Mouse (Mus musculus): ENCODE results near the gene Maco1.

The Maco1 gene

GRCm38 (mm10) chr4:134853259-134853636 lies at the start of gene Maco1:
Maco1 (minus strand) TSS chr4:134853345.
- peak; percentile 99 for DNase-seq (ENCODE audit: low spot score)

GRCm38 (mm10) chr4:134901126-134901525 lies 48.0 kb upstream of the Maco1 start:
- no peak for DNase-seq (ENCODE audit: low spot score)

GRCm38 (mm10) chr4:134897256-134897655 lies 44.1 kb upstream of the Maco1 start:
- DNase-seq (ENCODE audit: low spot score): no peak

GRCm38 (mm10) chr4:134892096-134892495 lies 39.0 kb upstream of the Maco1 start:
- peak; percentile 70 for DNase-seq (ENCODE audit: low spot score)

GRCm38 (mm10) chr4:134884364-134884763 lies 31.2 kb upstream of the Maco1 start:
- no peak for DNase-seq (ENCODE audit: low spot score)

- DNase-seq (ENCODE audit: low spot score): no peak
These were observed 30.7 kb upstream of the Maco1 start for GRCm38 (mm10) chr4:134883808-134884207.

GRCm38 (mm10) chr4:134883266-134883665 lies 30.1 kb upstream of the Maco1 start:
- peak; percentile 62 for DNase-seq (ENCODE audit: low spot score)

- DNase-seq (ENCODE audit: low spot score): no peak
These were observed 26.9 kb upstream of the Maco1 start for GRCm38 (mm10) chr4:134880041-134880440.

- DNase-seq (ENCODE audit: low spot score): peak; percentile 83
These were observed 26.4 kb upstream of the Maco1 start for GRCm38 (mm10) chr4:134879410-134879981.

GRCm38 (mm10) chr4:134876171-134876570 lies 23.0 kb upstream of the Maco1 start:
- no peak for DNase-seq (ENCODE audit: low spot score)

- DNase-seq (ENCODE audit: low spot score): no peak
These were observed 18.8 kb upstream of the Maco1 start for GRCm38 (mm10) chr4:134871950-134872349.

GRCm38 (mm10) chr4:134871477-134871876 lies 18.3 kb upstream of the Maco1 start:
- DNase-seq (ENCODE audit: low spot score): no peak

GRCm38 (mm10) chr4:134869815-134870375 lies 16.8 kb upstream of the Maco1 start:
- no peak for DNase-seq (ENCODE audit: low spot score)

GRCm38 (mm10) chr4:134869068-134869730 lies 16.1 kb upstream of the Maco1 start:
- DNase-seq (ENCODE audit: low spot score): no peak

GRCm38 (mm10) chr4:134868490-134868889 lies 15.3 kb upstream of the Maco1 start:
- no peak for DNase-seq (ENCODE audit: low spot score)

GRCm38 (mm10) chr4:134868065-134868464 lies 14.9 kb upstream of the Maco1 start:
- DNase-seq (ENCODE audit: low spot score): no peak

GRCm38 (mm10) chr4:134867661-134868060 lies 14.5 kb upstream of the Maco1 start:
- DNase-seq (ENCODE audit: low spot score): no peak

GRCm38 (mm10) chr4:134867213-134867612 lies 14.1 kb upstream of the Maco1 start:
- DNase-seq (ENCODE audit: low spot score): no peak

GRCm38 (mm10) chr4:134865789-134866188 lies 12.6 kb upstream of the Maco1 start:
- DNase-seq (ENCODE audit: low spot score): no peak

GRCm38 (mm10) chr4:134865340-134865739 lies 12.2 kb upstream of the Maco1 start:
- DNase-seq (ENCODE audit: low spot score): no peak

- no peak for DNase-seq (ENCODE audit: low spot score)
These were observed 11.0 kb upstream of the Maco1 start, which contains the start of gene Rhd for GRCm38 (mm10) chr4:134863937-134864729. Rhd (plus strand) TSS chr4:134864536.

- no peak for DNase-seq (ENCODE audit: low spot score)
These were observed 9.9 kb upstream of the Maco1 start for GRCm38 (mm10) chr4:134862996-134863395.

GRCm38 (mm10) chr4:134861884-134862283 lies 8.7 kb upstream of the Maco1 start:
- no peak for DNase-seq (ENCODE audit: low spot score)

All from testis, postnatal 10 days (tissue).